Comparison of ENCODE assay signal across 8 mouse cellular contexts in genomic region chr1:128102251-128102640, GRCm38 (mm10). TPM values are rescaled to one million over a fixed set of nuclear protein-coding genes. Genes with fewer than 3 reads are reported as not detected.
DNase-seq lines count a peak whose midpoint lies in the region; ATAC-seq and TF ChIP-seq lines count a peak whose summit lies in the region.

No protein-coding gene starts in this region.

- no peaks in the 10 kb centered on the region for H3K36me3 ChIP-seq in kidney, adult 2 months (ENCODE audit: control insufficient read depth, insufficient read depth, low read length)
- no peaks in the 10 kb centered on the region for H3K36me3 ChIP-seq in forebrain, embryonic 16.5 days (ENCODE audit: control insufficient read depth, insufficient read depth)
- no peaks in the 10 kb centered on the region for H3K36me3 ChIP-seq in intestine, embryonic 15.5 days
- no peaks in the 10 kb centered on the region; the same call in 1 of the 2 replicates for H3K36me3 ChIP-seq in liver, embryonic 15.5 days (replicated peaks)
- H3K36me3 ChIP-seq in neural tube, embryonic 12.5 days = no peaks in the 10 kb centered on the region

- under 1% methylated on average over 15 of the region's 15 CpGs for WGBS in kidney, adult 2 months
- WGBS in forebrain, embryonic 16.5 days = under 1% methylated on average over 15 of the region's 15 CpGs
- under 1% methylated on average over 15 of the region's 15 CpGs for WGBS in intestine, embryonic 15.5 days
- under 1% methylated on average over 15 of the region's 15 CpGs for WGBS in liver, embryonic 15.5 days (ENCODE audit: insufficient replicate concordance)
- under 1% methylated on average over 15 of the region's 15 CpGs for WGBS in neural tube, embryonic 12.5 days

- DNase-seq in kidney, adult 2 months = no peak
- no peak for DNase-seq in kidney, postnatal 14 days
- peak; percentile 54 for DNase-seq in cerebellum, adult 11 months
- peak; percentile 68 for DNase-seq in thymus, postnatal 25 days

- no peak for TF ChIP-seq CTCF in kidney, adult 2 months (conservative IDR thresholded peaks at IDR 0.05; ENCODE audit: insufficient read depth, insufficient read length, low read depth, low read length)

- TF ChIP-seq POLR2A in kidney, adult 2 months (IDR thresholded peaks at IDR 0.05; ENCODE audit: low read depth, low read length) = no peak

- H3K9ac ChIP-seq in forebrain, embryonic 16.5 days (replicated peaks; ENCODE audit: low read depth, low read length) = 0 out of 2 replicates have a peak overlapping the region, but pooled peaks have one; percentile 19
- H3K9ac ChIP-seq in intestine, embryonic 15.5 days = peak overlapping the region; percentile 36
- peak overlapping the region; percentile 55 for H3K9ac ChIP-seq in liver, embryonic 15.5 days
- peak overlapping the region; percentile 21 for H3K9ac ChIP-seq in neural tube, embryonic 12.5 days

- peak overlapping the region; percentile 69 for H3K4me3 ChIP-seq in kidney, adult 2 months (ENCODE audit: insufficient read depth, low read depth, low read length)
- H3K4me3 ChIP-seq in forebrain, embryonic 16.5 days (replicated peaks; ENCODE audit: low read length) = peak overlapping the region; percentile 69
- peak overlapping the region; percentile 82 for H3K4me3 ChIP-seq in intestine, embryonic 15.5 days (replicated peaks)
- H3K4me3 ChIP-seq in liver, embryonic 15.5 days (replicated peaks) = peak overlapping the region; percentile 85
- H3K4me3 ChIP-seq in neural tube, embryonic 12.5 days = peak overlapping the region; percentile 49

- peak overlapping the region; percentile 83 for H3K27ac ChIP-seq in kidney, adult 2 months (ENCODE audit: insufficient read depth, low read depth, low read length)
- peak overlapping the region; percentile 96; the same call in 1 of the 2 replicates for H3K27ac ChIP-seq in forebrain, embryonic 16.5 days (ENCODE audit: low read length)
- peak overlapping the region; percentile 71 for H3K27ac ChIP-seq in intestine, embryonic 15.5 days
- H3K27ac ChIP-seq in liver, embryonic 15.5 days (replicated peaks) = peak overlapping the region; percentile 84
- H3K27ac ChIP-seq in neural tube, embryonic 12.5 days = no peak overlapping the region

- H3K27me3 ChIP-seq in kidney, adult 2 months (replicated peaks; ENCODE audit: control insufficient read depth, insufficient read depth, low read length) = no peaks in the 10 kb centered on the region
- H3K27me3 ChIP-seq in forebrain, embryonic 16.5 days (replicated peaks; ENCODE audit: control insufficient read depth, insufficient read depth, low read length) = no peaks in the 10 kb centered on the region
- no peaks in the 10 kb centered on the region for H3K27me3 ChIP-seq in intestine, embryonic 15.5 days (replicated peaks)
- no peaks in the 10 kb centered on the region for H3K27me3 ChIP-seq in liver, embryonic 15.5 days
- no peaks in the 10 kb centered on the region for H3K27me3 ChIP-seq in neural tube, embryonic 12.5 days (replicated peaks)

- H3K4me2 ChIP-seq in forebrain, embryonic 16.5 days (ENCODE audit: low read length) = peak overlapping the region; percentile 58
- peak overlapping the region; percentile 60 for H3K4me2 ChIP-seq in intestine, embryonic 15.5 days (replicated peaks)
- H3K4me2 ChIP-seq in liver, embryonic 15.5 days = peak overlapping the region; percentile 74
- peak overlapping the region; percentile 65 for H3K4me2 ChIP-seq in neural tube, embryonic 12.5 days (replicated peaks)

- peak; percentile 24 for ATAC-seq in forebrain, embryonic 16.5 days
- ATAC-seq in intestine, embryonic 15.5 days = peak; percentile 39
- ATAC-seq in liver, embryonic 15.5 days (ENCODE audit: insufficient read depth) = peak; percentile 25
- ATAC-seq in neural tube, embryonic 12.5 days (ENCODE audit: low FRiP score, low read depth) = peak; percentile 14

- no peaks in the 10 kb centered on the region for H3K9me3 ChIP-seq in forebrain, embryonic 16.5 days (ENCODE audit: control insufficient read depth, low read length)
- H3K9me3 ChIP-seq in intestine, embryonic 15.5 days = no peaks in the 10 kb centered on the region
- no peaks in the 10 kb centered on the region for H3K9me3 ChIP-seq in liver, embryonic 15.5 days (replicated peaks)
- no peaks in the 10 kb centered on the region for H3K9me3 ChIP-seq in neural tube, embryonic 12.5 days

- no peaks in the 10 kb centered on the region; the same call in 1 of the 2 replicates for H3K4me1 ChIP-seq in kidney, adult 2 months (ENCODE audit: control insufficient read depth, insufficient read depth, low read length)
- H3K4me1 ChIP-seq in forebrain, embryonic 16.5 days (replicated peaks; ENCODE audit: control insufficient read depth, insufficient read depth, low read length) = peaks cover 12% of the 10 kb centered on the region
- peaks cover 4% of the 10 kb centered on the region; the same call in 1 of the 2 replicates for H3K4me1 ChIP-seq in intestine, embryonic 15.5 days (replicated peaks)
- H3K4me1 ChIP-seq in liver, embryonic 15.5 days (replicated peaks) = peaks cover 35% of the 10 kb centered on the region
- peaks cover 6% of the 10 kb centered on the region for H3K4me1 ChIP-seq in neural tube, embryonic 12.5 days

RNA-seq across cellular contexts. Expression of gene Zranb3, which starts 0.6 kb away (rescaled TPM):
- 1.2 and 1.3 TPM in 2 replicates for polyA plus RNA-seq in kidney, adult 2 months (2012; rRNA removed)
- polyA plus RNA-seq in forebrain, embryonic 16.5 days (2015; fragmentation: Nextera tagmentation; extraction: Ambion mirVana) = 4.7 and 6.4 TPM in 2 replicates
- polyA plus RNA-seq in intestine, embryonic 15.5 days (2015; fragmentation: Nextera tagmentation; extraction: Ambion mirVana) = 5.7 and 6.7 TPM in 2 replicates
- 3.3 and 3.4 TPM in 2 replicates for polyA plus RNA-seq in liver, embryonic 15.5 days (2015; fragmentation: Nextera tagmentation; extraction: Ambion mirVana)
- polyA plus RNA-seq in neural tube, embryonic 12.5 days (2016; fragmentation: Nextera tagmentation; extraction: Ambion mirVana) = 8.2 and 8.4 TPM in 2 replicates

RNA-seq across cellular contexts. Expression of gene R3hdm1, which starts 0.9 kb away (rescaled TPM):
- polyA plus RNA-seq in kidney, adult 2 months (2012; rRNA removed) = 28.6 and 29.5 TPM in 2 replicates
- 95.8 and 109 TPM in 2 replicates for polyA plus RNA-seq in forebrain, embryonic 16.5 days (2015; fragmentation: Nextera tagmentation; extraction: Ambion mirVana)
- 56.0 and 56.3 TPM in 2 replicates for polyA plus RNA-seq in intestine, embryonic 15.5 days (2015; fragmentation: Nextera tagmentation; extraction: Ambion mirVana)
- polyA plus RNA-seq in liver, embryonic 15.5 days (2015; fragmentation: Nextera tagmentation; extraction: Ambion mirVana) = 27.7 and 31.1 TPM in 2 replicates
- polyA plus RNA-seq in neural tube, embryonic 12.5 days (2016; fragmentation: Nextera tagmentation; extraction: Ambion mirVana) = 79.3 and 91.4 TPM in 2 replicates

Comparison
In these comparisons a context has a peak if more than half of its experiments do, and no peak if none do; other contexts are left out.
1. DNase-seq: peak in cerebellum, adult 11 months (single experiment) and thymus, postnatal 25 days (single experiment); none in kidney, adult 2 months (single experiment) and kidney, postnatal 14 days (single experiment).
2. Peak in every context shown above with its lines, with median percentiles within 50 percentile points of each other: H3K4me3 ChIP-seq, ATAC-seq, H3K4me2 ChIP-seq and H3K9ac ChIP-seq.